In the genomic region with DNA sequence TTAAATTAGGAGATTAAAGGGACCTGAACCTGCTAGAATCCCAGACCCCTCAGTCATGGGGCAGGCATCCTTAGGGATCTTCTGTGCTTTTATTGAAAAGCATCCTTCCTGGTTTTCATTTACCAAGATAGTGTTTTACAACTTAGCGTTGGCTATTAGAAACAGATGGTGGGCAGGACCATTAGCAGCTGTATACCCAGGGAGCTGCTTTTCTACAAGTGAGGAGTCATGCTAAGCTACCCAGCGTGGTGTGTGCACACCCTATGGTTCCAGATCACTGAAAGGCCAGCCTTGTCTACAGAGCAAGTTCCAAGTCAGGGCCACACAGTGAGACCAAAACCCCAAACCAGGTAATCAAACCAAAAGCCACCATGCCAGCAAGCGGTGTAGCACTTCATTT, we compare ENCODE assay signal across 25 mouse cellular contexts. TPM values are rescaled to one million over a fixed set of nuclear protein-coding genes. Genes with fewer than 3 reads are reported as not detected.
A peak's percentile ranks its signal among the peaks of the same experiment; 100 is the strongest.
DNase-seq lines count a peak whose midpoint lies in the region; ATAC-seq and TF ChIP-seq lines count a peak whose summit lies in the region.
"Had no signal": no experiment of that assay in that cellular context is flagged by ENCODE, and none has a peak within 500 bp of the region (broad histone marks: within the 10 kb centered on the region; RNA-seq: fewer than 3 reads in every experiment).

No protein-coding gene starts in this region.

- H3K27me3 ChIP-seq in embryonic facial prominence, embryonic 11.5 days (ENCODE audit: control insufficient read depth, insufficient read depth, low read length), result no peaks in the 10 kb centered on the region
- no peaks in the 10 kb centered on the region for H3K27me3 ChIP-seq in forebrain, embryonic 14.5 days (replicated peaks; ENCODE audit: control insufficient read depth, insufficient read depth, low read length)
- no peaks in the 10 kb centered on the region for H3K27me3 ChIP-seq in intestine, postnatal 0 days (replicated peaks; ENCODE audit: control insufficient read depth, insufficient read depth, low read length)
- H3K27me3 ChIP-seq: CH12.LX; embryonic facial prominence, embryonic 12.5 days; forebrain, embryonic 15.5 days; hindbrain, embryonic 12.5 days had no signal

- WGBS in embryonic facial prominence, embryonic 11.5 days, result 51% methylated on average over 3 of the region's 3 CpGs
- 83% methylated on average over 3 of the region's 3 CpGs for WGBS in forebrain, embryonic 14.5 days
- WGBS in intestine, postnatal 0 days, result 88% methylated on average over 3 of the region's 3 CpGs

- no peak overlapping the region for H3K9ac ChIP-seq in embryonic facial prominence, embryonic 11.5 days (replicated peaks; ENCODE audit: low read length)
- H3K9ac ChIP-seq in forebrain, embryonic 14.5 days (ENCODE audit: low read length), result no peak overlapping the region
- H3K9ac ChIP-seq in intestine, postnatal 0 days (ENCODE audit: low read depth, low read length), result no peak overlapping the region
- H3K9ac ChIP-seq: embryonic facial prominence, embryonic 12.5 days; forebrain, embryonic 15.5 days; hindbrain, embryonic 12.5 days had no signal

- H3K27ac ChIP-seq in embryonic facial prominence, embryonic 11.5 days (replicated peaks; ENCODE audit: low read depth, low read length), result no peak overlapping the region
- no peak overlapping the region for H3K27ac ChIP-seq in forebrain, embryonic 14.5 days (ENCODE audit: low read depth, low read length)
- H3K27ac ChIP-seq in intestine, postnatal 0 days (ENCODE audit: low read depth, low read length), result no peak overlapping the region
- H3K27ac ChIP-seq: embryonic facial prominence, embryonic 12.5 days; forebrain, embryonic 10.5 days; forebrain, embryonic 15.5 days; heart, embryonic 10.5 days; hindbrain, embryonic 12.5 days had no signal

- DNase-seq in embryo, embryonic 10.5 days (ENCODE audit: low spot score), result peak; percentile 35
- no peak for DNase-seq in embryo, embryonic 9.5 days (ENCODE audit: extremely low spot score)
- peak; percentile 19 for DNase-seq in 3T3-L1 (ENCODE audit: low read depth, low spot score)
- peak; percentile 68 for DNase-seq in embryonic facial prominence, embryonic 11.5 days (ENCODE audit: low spot score)
- DNase-seq in forebrain, embryonic 14.5 days (ENCODE audit: low spot score), result no peak
- DNase-seq: adrenal gland, adult 2 months; adrenal gland, postnatal 25 days; cerebellum, adult 18-20 months; cerebellum, postnatal 10 days; gastrocnemius, postnatal 36 days; heart, adult 18-20 months; heart, postnatal 10 days; heart, postnatal 4 days had no signal

- TF ChIP-seq CTCF in intestine, postnatal 0 days (IDR thresholded peaks at IDR 0.05; ENCODE audit: low read depth), result no peak

- H3K36me3 ChIP-seq in embryonic facial prominence, embryonic 11.5 days (replicated peaks; ENCODE audit: control insufficient read depth, insufficient read depth, low read depth, low read length), result no peaks in the 10 kb centered on the region
- peaks cover 33% of the 10 kb centered on the region for H3K36me3 ChIP-seq in forebrain, embryonic 14.5 days (ENCODE audit: control insufficient read depth, insufficient read depth, low read length)
- H3K36me3 ChIP-seq in intestine, postnatal 0 days (ENCODE audit: control insufficient read depth, insufficient read depth), result peaks cover 18% of the 10 kb centered on the region; the same call in 1 of the 2 replicates

- no peaks in the 10 kb centered on the region for H3K9me3 ChIP-seq in embryonic facial prominence, embryonic 11.5 days (replicated peaks; ENCODE audit: control insufficient read depth, low read length)
- H3K9me3 ChIP-seq in forebrain, embryonic 14.5 days (replicated peaks; ENCODE audit: control insufficient read depth, low read length), result no peaks in the 10 kb centered on the region
- H3K9me3 ChIP-seq in intestine, postnatal 0 days (ENCODE audit: control insufficient read depth), result no peaks in the 10 kb centered on the region
- H3K9me3 ChIP-seq: embryonic facial prominence, embryonic 12.5 days; forebrain, embryonic 10.5 days; forebrain, embryonic 15.5 days; heart, embryonic 10.5 days; hindbrain, embryonic 12.5 days had no signal

- H3K4me2 ChIP-seq in embryonic facial prominence, embryonic 11.5 days (ENCODE audit: low read depth, low read length), result no peak overlapping the region
- H3K4me2 ChIP-seq in forebrain, embryonic 14.5 days (ENCODE audit: low read length), result no peak overlapping the region
- H3K4me2 ChIP-seq in intestine, postnatal 0 days (replicated peaks; ENCODE audit: low read depth), result no peak overlapping the region
- H3K4me2 ChIP-seq: embryonic facial prominence, embryonic 12.5 days; forebrain, embryonic 15.5 days; hindbrain, embryonic 12.5 days had no signal

- ATAC-seq in embryonic facial prominence, embryonic 11.5 days (replicated peaks; ENCODE audit: insufficient number of reproducible peaks, low FRiP score, low TSS enrichment, low read depth), result peak; percentile 57; the same call in 1 of the 2 replicates
- 0 out of 2 replicates have a peak, but pooled peaks have one; percentile 9 for ATAC-seq in megakaryocyte progenitor cell, adult 5-6 weeks (replicated peaks; ENCODE audit: poor library complexity)
- no peak for ATAC-seq in forebrain, embryonic 14.5 days
- no peak for ATAC-seq in intestine, postnatal 0 days
- ATAC-seq: forebrain, embryonic 15.5 days; hindbrain, embryonic 16.5 days; inflammation-experienced regulatory T-cells, adult 6 months had no signal

- no peaks in the 10 kb centered on the region for H3K4me1 ChIP-seq in embryonic facial prominence, embryonic 11.5 days (ENCODE audit: control insufficient read depth, insufficient read depth, low read length)
- H3K4me1 ChIP-seq in forebrain, embryonic 14.5 days (ENCODE audit: control insufficient read depth, insufficient read depth, low read length), result peaks cover 6% of the 10 kb centered on the region
- H3K4me1 ChIP-seq in intestine, postnatal 0 days (replicated peaks; ENCODE audit: control insufficient read depth, insufficient read depth, low read length), result peaks cover 3% of the 10 kb centered on the region; the same call in 1 of the 2 replicates

- no peak overlapping the region for H3K4me3 ChIP-seq in embryonic facial prominence, embryonic 11.5 days (ENCODE audit: low read depth, low read length)
- no peak overlapping the region for H3K4me3 ChIP-seq in forebrain, embryonic 14.5 days (ENCODE audit: low read depth, low read length)
- no peak overlapping the region for H3K4me3 ChIP-seq in intestine, postnatal 0 days (ENCODE audit: low read depth, low read length)
- H3K4me3 ChIP-seq: embryonic facial prominence, embryonic 12.5 days; erythroblast, embryonic 14.5 days; forebrain, embryonic 10.5 days; forebrain, embryonic 15.5 days; heart, embryonic 10.5 days; hindbrain, embryonic 12.5 days had no signal

RNA-seq across cellular contexts. Expression of gene Rnf7, which starts 6.1 kb away (rescaled TPM):
- 301 and 308 TPM in 2 replicates for polyA plus RNA-seq in embryonic facial prominence, embryonic 11.5 days (2014; fragmentation: Nextera tagmentation; extraction: Ambion mirVana)
- total RNA-seq in megakaryocyte progenitor cell, adult 5-6 weeks (2015), result 133 and 138 TPM in 2 replicates
- 52.0 and 52.2 TPM in 2 replicates for total RNA-seq in megakaryocyte progenitor cell, adult 5-6 weeks (2017)
- polyA plus RNA-seq in forebrain, embryonic 14.5 days (2014; fragmentation: Nextera tagmentation; extraction: Ambion mirVana), result 228 and 271 TPM in 2 replicates
- polyA plus RNA-seq in intestine, postnatal 0 days (2015; fragmentation: Nextera tagmentation; extraction: Ambion mirVana), result 141 and 143 TPM in 2 replicates

RNA-seq across cellular contexts. Expression of gene Gm28729, which starts 52.7 kb away (rescaled TPM):
- not detected in 2 replicates for polyA plus RNA-seq in embryonic facial prominence, embryonic 11.5 days (2014; fragmentation: Nextera tagmentation; extraction: Ambion mirVana)
- not detected in 2 replicates for total RNA-seq in megakaryocyte progenitor cell, adult 5-6 weeks (2015)
- total RNA-seq in megakaryocyte progenitor cell, adult 5-6 weeks (2017), result 0.24 TPM in 1 of 2 replicates, not detected in the other
- polyA plus RNA-seq in forebrain, embryonic 14.5 days (2014; fragmentation: Nextera tagmentation; extraction: Ambion mirVana), result 0.28 TPM in 1 of 2 replicates, not detected in the other
- not detected in 2 replicates for polyA plus RNA-seq in intestine, postnatal 0 days (2015; fragmentation: Nextera tagmentation; extraction: Ambion mirVana)
- total RNA-seq: adrenal gland, postnatal 25 days; CH12.LX; heart, adult 18-20 months; heart, postnatal 10 days; heart, postnatal 4 days had no signal
- polyA plus RNA-seq: adrenal gland, adult 2 months; embryonic facial prominence, embryonic 12.5 days; erythroblast, embryonic 14.5 days; forebrain, embryonic 10.5 days; heart, embryonic 10.5 days; heart, embryonic 14.5 days; inflammation-experienced regulatory T-cells, adult 6 months had no signal

Comparison
In these comparisons a context has a peak if more than half of its experiments do, and no peak if none do; other contexts are left out.
1. DNase-seq: peak in embryo, embryonic 10.5 days (single experiment), 3T3-L1 (single experiment) and embryonic facial prominence, embryonic 11.5 days (single experiment); none in embryo, embryonic 9.5 days (single experiment) and forebrain, embryonic 14.5 days (single experiment).
2. ATAC-seq: peak in embryonic facial prominence, embryonic 11.5 days (single experiment) and megakaryocyte progenitor cell, adult 5-6 weeks (single experiment); none in forebrain, embryonic 14.5 days (single experiment) and intestine, postnatal 0 days (single experiment).